Mouse (Mus musculus) hindbrain, embryonic 12.5 days (tissue): ENCODE measurements around the gene Rps18. TPM values are rescaled to one million over a fixed set of nuclear protein-coding genes. Genes with fewer than 3 reads are reported as not detected.
"Not testable (repeated sequence)": the region's sequence is repeated elsewhere in the genome, so short reads cannot be mapped to it uniquely, and the experiment has no call there.

ENCODE experiments used
- ATAC-seq: fragments of 200-750 bp; cut with Nextera tagmentation; 2 replicates; pipeline ENCODE4 v1.8.0; 2017; ENCODE audit warnings: moderate TSS enrichment; ENCODE audit not compliant: low FRiP score
- H3K27ac ChIP-seq: fragments of 300-500 bp; sonication (generic); 2 replicates; pipeline ENCODE4 v1.5.1; 2016; ENCODE audit warnings: mild to moderate bottlenecking
- H3K27me3 ChIP-seq: fragments of 300-500 bp; sonication (generic); 2 replicates; pipeline ENCODE4 v1.6.1; 2016; ENCODE audit warnings: mild to moderate bottlenecking
- H3K36me3 ChIP-seq: fragments of 300-500 bp; sonication (generic); 2 replicates; pipeline ENCODE4 v1.6.1; 2016; ENCODE audit warnings: mild to moderate bottlenecking
- H3K4me1 ChIP-seq: fragments of 300-500 bp; sonication (generic); 2 replicates; pipeline ENCODE4 v1.6.1; 2016
- H3K4me2 ChIP-seq: fragments of 300-500 bp; sonication (generic); replicated peaks from 2 replicates; pipeline ENCODE4 v1.6.1; 2016; ENCODE audit warnings: mild to moderate bottlenecking
- H3K4me3 ChIP-seq: fragments of 300-500 bp; sonication (generic); 2 replicates; pipeline ENCODE4 v1.5.1; 2016; ENCODE audit warnings: mild to moderate bottlenecking
- H3K9ac ChIP-seq: fragments of 300-500 bp; sonication (generic); 2 replicates; pipeline ENCODE4 v1.6.1; 2016; ENCODE audit warnings: mild to moderate bottlenecking, moderate library complexity
- H3K9me3 ChIP-seq: fragments of 300-500 bp; sonication (generic); replicated peaks from 2 replicates; pipeline ENCODE4 v1.6.1; 2016; ENCODE audit warnings: mild to moderate bottlenecking
- WGBS: fragments of 180-500 bp; shearing (Covaris S2); methylation state at CpG from one replicate; pipeline ENCODE4 v1.1.7; 2016; 5-methylcytosine and 5-hydroxymethylcytosine counted together
- polyA plus RNA-seq: library from polyadenylated mRNA; unstranded; fragments of >200 nt; fragmentation: Nextera tagmentation; extraction: Ambion mirVana; gene quantifications from 2 replicates; pipeline ENCODE4 v1.2.1, GENCODE M21; 2016

Gene Rps18
- polyA plus RNA-seq, 1 experiment from 2014 or later, result 931 TPM

- Histone ChIP-seq H3K9ac (peak overlapping the region; percentile 67), H3K27ac (peak overlapping the region; percentile 92), H3K4me2 (peak overlapping the region; percentile 66), H3K27me3 (peaks cover 43% of the 10 kb centered on the region), H3K4me3 (peak overlapping the region; percentile 50), H3K4me1 (peaks cover 13% of the 10 kb centered on the region)
- ATAC-seq, result peak; percentile 96
- not testable (repeated sequence) for H3K9me3 ChIP-seq, H3K36me3 ChIP-seq
- under 1% methylated on average over 27 of the region's 27 CpGs for WGBS
Observed at GRCm38 (mm10) chr17:33981192-33981909, 25.6 kb upstream of the Rps18 start.

DNA sequence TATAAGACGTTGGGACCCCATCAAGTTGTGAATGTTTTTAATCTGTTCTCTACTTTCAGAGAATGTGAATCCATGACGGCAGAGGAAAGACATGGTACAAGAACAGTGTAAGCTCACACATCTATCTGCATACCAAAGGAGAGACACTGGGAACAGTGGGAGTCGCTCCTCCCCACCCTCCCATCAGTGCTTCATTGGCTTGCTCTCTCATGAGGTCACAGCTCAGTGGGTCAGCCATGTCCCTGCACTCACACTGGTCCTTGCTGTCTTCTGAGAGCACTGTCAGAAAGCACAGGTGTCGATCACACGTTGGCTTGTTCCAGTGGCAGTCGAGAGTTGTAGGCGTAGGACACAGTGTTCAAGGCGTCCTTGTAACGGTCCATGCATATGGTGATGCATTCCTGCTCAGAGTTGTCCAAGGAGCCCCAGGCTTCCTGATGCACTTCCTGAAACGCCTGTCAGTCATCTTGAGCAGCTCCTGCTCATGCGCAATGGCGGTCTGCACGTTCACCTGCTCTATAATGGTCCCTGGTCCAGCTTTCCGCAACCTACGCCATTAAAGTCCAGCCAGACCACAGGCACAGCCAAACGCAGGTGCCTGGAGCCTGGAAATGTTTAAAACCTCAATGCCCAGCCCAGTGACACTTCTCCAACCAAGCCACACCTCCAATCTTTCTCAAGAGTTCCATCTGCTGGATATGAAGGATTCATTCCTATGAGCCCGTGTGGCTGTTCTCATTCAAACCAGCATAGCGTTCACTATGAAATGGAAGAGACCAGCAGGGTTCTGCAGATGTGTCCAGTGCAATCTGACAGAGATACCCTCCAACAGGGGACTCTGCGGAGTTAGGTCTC lies 24.6 kb upstream of the Rps18 start:
- peaks cover 52% of the 10 kb centered on the region for H3K27me3 ChIP-seq
- ATAC-seq, result no peak
- WGBS, result 78% methylated on average over 19 of the region's 19 CpGs
- no peak overlapping the region for H3K27ac ChIP-seq
- no peak overlapping the region for H3K4me2 ChIP-seq
- H3K9me3 ChIP-seq, result no peaks in the 10 kb centered on the region
- H3K36me3 ChIP-seq, result no peaks in the 10 kb centered on the region
- H3K4me1 ChIP-seq, result peaks cover 13% of the 10 kb centered on the region
- 0 out of 2 replicates have a peak overlapping the region, but pooled peaks have one; percentile 50 for H3K4me3 ChIP-seq
- H3K9ac ChIP-seq, result no peak overlapping the region

DNA sequence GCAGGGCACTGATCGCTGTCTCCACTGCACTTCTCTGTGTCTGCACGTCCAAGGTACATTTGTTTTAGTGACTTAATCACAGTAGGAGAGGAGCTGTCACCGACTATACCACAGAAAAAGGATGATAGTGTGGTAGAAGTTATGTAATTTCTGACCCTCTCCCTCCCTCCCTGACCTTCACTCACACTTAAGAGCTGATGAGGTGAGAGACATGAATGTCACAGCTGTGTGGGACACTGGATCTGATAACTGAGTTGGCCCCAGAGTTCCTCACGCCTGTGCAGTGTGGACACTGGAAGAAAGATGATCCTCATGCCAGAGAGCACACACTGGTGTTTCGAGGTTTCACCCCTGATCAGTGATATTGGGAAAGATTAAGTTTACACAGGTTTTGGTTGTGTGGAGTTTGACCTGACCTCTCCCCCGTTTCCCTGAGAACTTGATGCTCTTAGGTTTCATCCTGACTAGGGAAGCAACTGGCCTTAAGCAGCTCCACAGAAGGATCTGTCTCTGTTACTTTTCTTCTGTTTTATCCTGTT lies 23.8 kb upstream of the Rps18 start:
- WGBS, result 72% methylated on average over 6 of the region's 6 CpGs

GRCm38 (mm10) chr17:33978631-33979031 lies 22.8 kb upstream of the Rps18 start:
- under 1% methylated on average over 17 of the region's 17 CpGs for WGBS
- Histone ChIP-seq H3K4me3 (peak overlapping the region; percentile 35), H3K27me3 (peaks cover 58% of the 10 kb centered on the region), H3K9me3 (no peaks in the 10 kb centered on the region), H3K36me3 (no peaks in the 10 kb centered on the region), H3K9ac (peak overlapping the region; percentile 51), H3K4me1 (peaks cover 13% of the 10 kb centered on the region), H3K4me2 (peak overlapping the region; percentile 57), H3K27ac (no peak overlapping the region)
- no peak for ATAC-seq

More for the DNA sequence above, 23.8 kb upstream of the Rps18 start:
- Histone ChIP-seq H3K4me1 (peaks cover 13% of the 10 kb centered on the region), H3K27me3 (peaks cover 58% of the 10 kb centered on the region), H3K9ac (no peak overlapping the region), H3K4me3 (no peak overlapping the region), H3K36me3 (no peaks in the 10 kb centered on the region), H3K27ac (no peak overlapping the region), H3K4me2 (no peak overlapping the region), H3K9me3 (no peaks in the 10 kb centered on the region)
- no peak for ATAC-seq

DNA sequence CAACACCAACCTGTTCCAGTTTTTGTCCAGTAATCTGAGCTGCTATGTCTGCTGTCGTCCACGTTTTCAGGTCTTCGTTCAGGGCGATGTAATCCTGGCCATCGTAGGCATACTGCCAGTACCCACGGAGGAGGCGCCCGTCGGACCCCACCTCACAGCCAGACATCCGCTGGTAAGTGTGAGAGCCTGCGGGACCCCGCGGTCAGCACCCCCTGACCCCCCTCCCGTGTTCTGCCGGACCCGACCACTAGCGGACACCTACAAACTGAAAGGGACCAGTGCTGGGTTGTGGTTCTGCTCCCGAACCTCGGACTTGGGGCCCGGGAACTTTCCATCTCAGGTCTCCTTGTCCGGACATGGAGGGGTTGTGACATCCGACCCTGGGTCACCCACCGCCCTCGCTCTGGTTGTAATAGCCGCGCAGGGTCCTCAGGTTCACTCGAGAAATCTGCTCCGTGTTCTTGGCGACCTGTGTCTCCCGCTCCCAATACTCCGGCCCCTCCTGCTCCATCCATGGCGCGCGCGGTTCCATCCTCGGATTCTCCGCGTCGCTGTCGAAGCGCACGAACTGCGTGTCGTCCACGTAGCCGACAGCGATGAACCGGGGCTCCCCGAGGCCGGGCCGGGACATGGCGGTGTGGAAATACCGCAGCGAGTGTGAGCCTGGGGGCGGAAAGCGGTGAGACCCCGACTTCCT lies 22.2 kb upstream of the Rps18 start:
- H3K36me3 ChIP-seq, result no peaks in the 10 kb centered on the region
- no peaks in the 10 kb centered on the region for H3K9me3 ChIP-seq
- peak overlapping the region; percentile 57 for H3K4me2 ChIP-seq
- peak overlapping the region; percentile 51 for H3K9ac ChIP-seq
- ATAC-seq, result no peak
- WGBS, result 2% methylated on average over 57 of the region's 57 CpGs
- peaks cover 61% of the 10 kb centered on the region for H3K27me3 ChIP-seq
- H3K4me3 ChIP-seq, result peak overlapping the region; percentile 35
- H3K27ac ChIP-seq, result no peak overlapping the region
- H3K4me1 ChIP-seq, result peaks cover 13% of the 10 kb centered on the region

DNA sequence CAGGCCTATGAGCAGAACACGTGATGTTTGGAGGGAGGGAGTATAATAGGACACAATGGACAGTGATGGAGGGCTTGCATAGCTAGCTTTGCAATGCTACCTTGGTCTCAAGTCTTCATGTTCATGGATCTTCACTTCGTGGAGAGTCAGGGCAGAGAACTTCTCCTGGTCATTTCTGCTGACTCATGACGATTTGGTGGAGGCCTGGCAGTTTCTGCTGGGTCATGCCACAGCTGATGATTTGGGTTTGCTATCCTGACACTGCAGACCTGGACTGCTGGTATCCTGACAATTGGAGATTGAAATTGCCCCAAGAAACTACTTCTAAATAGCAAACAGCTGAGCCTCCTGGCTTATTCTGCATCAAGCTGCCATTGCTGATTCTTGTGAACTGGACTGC lies 17.8 kb upstream of the Rps18 start:
- Histone ChIP-seq H3K36me3 (no peaks in the 10 kb centered on the region), H3K9me3 (0 out of 2 replicates have a peak, but pooled peaks cover 5% of the 10 kb centered on the region), H3K27ac (no peak overlapping the region), H3K4me3 (no peak overlapping the region), H3K9ac (no peak overlapping the region), H3K27me3 (peaks cover 49% of the 10 kb centered on the region), H3K4me1 (peaks cover 9% of the 10 kb centered on the region), H3K4me2 (no peak overlapping the region)
- 58% methylated on average over 3 of the region's 3 CpGs for WGBS
- no peak for ATAC-seq

- Histone ChIP-seq H3K9me3 (0 out of 2 replicates have a peak, but pooled peaks cover 5% of the 10 kb centered on the region), H3K27me3 (peaks cover 40% of the 10 kb centered on the region), H3K4me1 (peaks cover under 1% of the 10 kb centered on the region; the same call in 1 of the 2 replicates), H3K27ac (no peak overlapping the region), H3K36me3 (no peaks in the 10 kb centered on the region), H3K4me2 (no peak overlapping the region), H3K4me3 (no peak overlapping the region), H3K9ac (no peak overlapping the region)
- WGBS, result 16% methylated on average over 1 of the region's 1 CpGs
- no peak for ATAC-seq
Observed at GRCm38 (mm10) chr17:33972691-33973090, 16.9 kb upstream of the Rps18 start.

DNA sequence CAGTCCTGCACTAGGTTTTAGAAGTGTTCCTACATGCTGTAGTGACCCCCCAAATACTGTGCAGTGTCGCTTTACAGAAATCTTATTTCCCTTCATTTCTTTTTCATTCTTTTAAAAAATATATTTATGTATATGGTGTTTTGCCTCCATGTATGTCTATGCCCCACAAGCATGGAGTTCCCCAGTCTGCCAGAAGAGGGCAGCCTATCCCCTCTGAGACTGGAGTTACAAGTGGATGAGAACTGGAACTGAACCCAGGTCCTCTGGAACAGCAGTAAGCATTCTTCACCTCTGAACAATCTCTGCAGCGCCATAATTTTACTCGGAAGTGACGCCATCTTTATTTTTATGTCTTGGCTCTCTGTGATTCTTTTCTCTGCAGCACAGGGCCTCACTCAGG lies 13.6 kb upstream of the Rps18 start:
- Histone ChIP-seq H3K4me2 (no peak overlapping the region), H3K4me3 (no peak overlapping the region), H3K27ac (no peak overlapping the region), H3K9ac (no peak overlapping the region), H3K27me3 (peaks cover 11% of the 10 kb centered on the region; the same call in 1 of the 2 replicates), H3K9me3 (0 out of 2 replicates have a peak, but pooled peaks cover 5% of the 10 kb centered on the region), H3K4me1 (no peaks in the 10 kb centered on the region), H3K36me3 (peaks cover 21% of the 10 kb centered on the region)
- ATAC-seq, result no peak
- 77% methylated on average over 4 of the region's 4 CpGs for WGBS

- ATAC-seq, result peak; percentile 50
- no peak overlapping the region for H3K4me2 ChIP-seq
- no peaks in the 10 kb centered on the region for H3K4me1 ChIP-seq
- H3K9ac ChIP-seq, result no peak overlapping the region
- peaks cover 11% of the 10 kb centered on the region; the same call in 1 of the 2 replicates for H3K27me3 ChIP-seq
- H3K36me3 ChIP-seq, result peaks cover 24% of the 10 kb centered on the region
- H3K9me3 ChIP-seq, result 0 out of 2 replicates have a peak, but pooled peaks cover 5% of the 10 kb centered on the region
- WGBS, result 35% methylated on average over 5 of the region's 5 CpGs
- H3K4me3 ChIP-seq, result no peak overlapping the region
- no peak overlapping the region for H3K27ac ChIP-seq
Observed at GRCm38 (mm10) chr17:33968927-33969326, 13.1 kb upstream of the Rps18 start.

GRCm38 (mm10) chr17:33968489-33968888 lies 12.7 kb upstream of the Rps18 start:
- H3K9me3 ChIP-seq, result 0 out of 2 replicates have a peak, but pooled peaks cover 5% of the 10 kb centered on the region
- no peak overlapping the region for H3K27ac ChIP-seq
- H3K36me3 ChIP-seq, result peaks cover 28% of the 10 kb centered on the region
- no peaks in the 10 kb centered on the region for H3K4me1 ChIP-seq
- no peak overlapping the region for H3K9ac ChIP-seq
- WGBS, result 2% methylated on average over 9 of the region's 9 CpGs
- H3K27me3 ChIP-seq, result peaks cover 11% of the 10 kb centered on the region; the same call in 1 of the 2 replicates
- H3K4me2 ChIP-seq, result no peak overlapping the region
- H3K4me3 ChIP-seq, result no peak overlapping the region
- ATAC-seq, result peak; percentile 77; the same call in 1 of the 2 replicates

GRCm38 (mm10) chr17:33965846-33966550 lies 10.2 kb upstream of the Rps18 start:
- peaks cover 52% of the 10 kb centered on the region for H3K36me3 ChIP-seq
- H3K27ac ChIP-seq, result no peak overlapping the region; the same call in 1 of the 2 replicates
- H3K4me2 ChIP-seq, result no peak overlapping the region
- H3K27me3 ChIP-seq, result no peaks in the 10 kb centered on the region
- H3K9me3 ChIP-seq, result 0 out of 2 replicates have a peak, but pooled peaks cover 5% of the 10 kb centered on the region
- no peak overlapping the region for H3K4me3 ChIP-seq
- WGBS, result 88% methylated on average over 16 of the region's 16 CpGs
- no peaks in the 10 kb centered on the region for H3K4me1 ChIP-seq
- ATAC-seq, result no peak
- no peak overlapping the region for H3K9ac ChIP-seq
